Mouse (Mus musculus) ZHBTc4 (cell line): ENCODE measurements around the gene Capn10.
"Not testable (repeated sequence)": the region's sequence is repeated elsewhere in the genome, so short reads cannot be mapped to it uniquely, and the experiment has no call there.

Experiments
- DNase-seq: peaks from one replicate; pipeline ENCODE4 v3.0.0-alpha.2; 2011; ENCODE audit warnings: low read depth, low spot score

The Capn10 gene

DNA sequence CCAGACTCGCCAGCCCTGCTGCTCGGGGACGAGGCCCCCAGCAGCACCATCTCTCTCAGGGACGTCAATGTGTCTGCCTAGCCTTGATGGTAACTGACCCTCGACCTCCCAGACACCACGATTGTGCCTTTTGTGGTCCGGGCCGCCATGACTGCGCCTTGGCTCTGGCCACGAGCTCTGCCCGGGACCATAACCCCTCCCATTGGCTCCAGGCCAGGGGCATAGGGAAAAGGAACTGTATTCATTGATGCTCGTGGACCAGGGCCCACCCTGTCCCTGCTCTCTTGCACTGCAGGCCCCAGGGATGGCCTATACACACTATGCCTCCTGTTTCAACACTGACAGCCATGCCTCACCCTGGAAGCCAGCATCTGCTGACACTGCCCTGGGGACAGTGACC, 14.4 kb upstream of the Capn10 start:
- DNase-seq: peak; percentile 65

GRCm38 (mm10) chr1:92920474-92921200, 13.5 kb upstream of the Capn10 start:
- no peak for DNase-seq

DNA sequence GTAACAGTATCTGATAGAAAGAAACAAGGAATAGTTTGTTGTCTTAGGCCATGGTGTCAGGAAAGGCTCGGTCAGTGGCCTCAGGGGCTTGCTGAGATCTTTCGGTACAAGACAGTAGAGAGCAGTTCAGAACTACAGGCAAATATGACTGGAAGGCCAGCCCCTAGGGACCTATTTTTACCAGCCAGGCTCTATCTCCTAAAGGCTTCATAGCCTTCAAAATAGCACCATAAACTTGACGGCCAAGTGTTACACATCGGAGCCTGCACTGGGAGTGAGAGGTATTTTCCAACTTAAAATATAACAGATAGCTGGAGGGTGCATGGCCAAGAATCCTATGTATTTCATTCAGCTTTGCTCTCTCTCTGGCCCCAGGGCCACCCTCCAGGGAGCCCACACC, 12.7 kb upstream of the Capn10 start:
- DNase-seq: no peak

- no peak for DNase-seq
Measured at GRCm38 (mm10) chr1:92930171-92930706, 3.9 kb upstream of the Capn10 start.

- no peak for DNase-seq
Measured at GRCm38 (mm10) chr1:92933611-92934010, 565 bp upstream of the Capn10 start.

DNA sequence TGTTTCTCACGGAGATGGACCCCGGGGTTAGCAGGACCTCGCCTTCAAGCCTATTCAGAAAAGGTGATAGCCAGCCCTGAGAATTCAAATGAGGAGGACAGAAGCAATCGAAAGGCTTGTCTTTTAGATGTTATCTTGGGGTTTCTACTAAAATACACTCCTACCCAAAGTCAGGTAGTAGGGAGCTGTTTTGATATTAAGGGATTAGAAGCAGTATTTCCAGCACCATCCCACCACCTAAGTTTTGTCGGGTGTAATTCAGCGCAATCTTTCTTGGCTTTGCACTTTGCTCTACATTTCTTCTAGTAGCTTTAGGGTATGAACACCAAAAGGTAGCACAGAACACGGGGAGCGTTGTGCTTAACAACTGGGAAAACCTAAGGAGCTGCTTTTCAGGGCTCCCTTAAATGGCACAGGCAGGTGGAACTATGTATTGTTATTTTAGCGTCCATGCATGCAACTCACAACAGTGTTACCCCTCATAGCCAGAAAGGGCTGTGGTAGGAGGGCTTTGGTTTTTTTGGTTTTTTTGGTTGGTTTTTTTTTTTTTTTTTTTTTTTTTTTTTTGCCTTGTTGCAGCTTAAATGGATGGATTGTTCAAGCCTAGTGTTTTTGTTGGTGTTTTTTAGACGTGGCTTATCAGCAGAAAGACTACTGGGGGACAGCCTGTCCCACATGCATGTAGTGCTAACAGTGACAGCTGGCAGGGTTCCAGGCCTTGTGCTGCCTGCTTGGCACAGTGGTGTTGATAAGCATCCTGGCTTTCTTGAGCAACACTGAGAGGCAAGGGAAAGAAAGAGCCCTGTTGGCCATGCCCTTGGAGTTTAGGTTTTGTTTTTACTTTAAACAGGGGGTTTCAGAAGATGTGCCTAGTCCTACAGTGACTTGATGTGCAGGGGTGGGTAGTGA, 1.1 kb downstream of the Capn10 start:
- no peak for DNase-seq

GRCm38 (mm10) chr1:92935977-92936376, 1.8 kb downstream of the Capn10 start:
- no peak for DNase-seq

GRCm38 (mm10) chr1:92936467-92936866, 2.3 kb downstream of the Capn10 start:
- DNase-seq: no peak

DNA sequence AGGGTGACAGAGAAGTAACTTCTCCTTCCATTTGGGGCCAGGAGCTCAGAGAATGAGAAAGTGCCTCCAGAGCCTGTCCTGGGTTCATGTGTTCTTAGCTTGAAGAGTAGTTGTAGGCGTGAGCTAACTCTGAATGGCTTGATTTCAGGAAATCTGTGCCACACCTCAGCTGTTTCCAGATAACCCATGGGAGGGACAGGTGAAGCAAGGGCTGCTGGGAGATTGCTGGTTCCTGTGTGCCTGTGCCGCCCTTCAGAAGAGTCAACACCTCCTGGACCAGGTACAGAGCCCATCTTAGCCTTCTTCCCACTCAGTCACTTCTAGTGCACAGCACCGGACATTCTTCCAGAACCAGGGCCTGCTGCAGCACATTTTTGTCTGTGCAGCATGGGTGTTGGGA, 3.6 kb downstream of the Capn10 start:
- DNase-seq: peak; percentile 47

- DNase-seq: no peak
Measured at GRCm38 (mm10) chr1:92939746-92940145, 5.6 kb downstream of the Capn10 start.

- DNase-seq: no peak
Measured at GRCm38 (mm10) chr1:92943219-92943989, 9.2 kb downstream of the Capn10 start.

- DNase-seq: no peak
Measured at GRCm38 (mm10) chr1:92947966-92948365, 13.8 kb downstream of the Capn10 start.

DNA sequence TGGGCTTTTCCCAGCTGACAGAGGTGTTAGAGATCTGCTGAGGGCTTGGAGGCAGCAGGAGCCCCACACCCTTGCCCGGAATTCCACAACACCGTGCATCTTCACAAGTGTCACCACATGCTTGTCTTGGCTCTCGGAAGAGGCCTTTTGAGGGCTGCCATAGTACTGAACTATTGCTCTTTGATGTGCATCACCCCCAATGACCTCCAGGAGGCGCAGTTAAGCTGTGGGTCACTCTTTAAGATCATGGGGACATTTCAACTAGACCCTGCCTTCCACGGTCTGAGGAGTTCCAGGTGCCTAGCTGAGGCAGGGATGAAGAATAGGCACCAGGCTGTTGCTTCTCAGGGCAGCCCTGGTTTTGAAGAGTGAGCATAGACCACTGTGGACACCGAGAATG, 15.2 kb downstream of the Capn10 start:
- peak; percentile 79 for DNase-seq

GRCm38 (mm10) chr1:92950607-92951006, 16.4 kb downstream of the Capn10 start, which contains the start of gene Gpr35:
Gpr35 (plus strand) TSS chr1:92950865.
- DNase-seq: no peak

DNA sequence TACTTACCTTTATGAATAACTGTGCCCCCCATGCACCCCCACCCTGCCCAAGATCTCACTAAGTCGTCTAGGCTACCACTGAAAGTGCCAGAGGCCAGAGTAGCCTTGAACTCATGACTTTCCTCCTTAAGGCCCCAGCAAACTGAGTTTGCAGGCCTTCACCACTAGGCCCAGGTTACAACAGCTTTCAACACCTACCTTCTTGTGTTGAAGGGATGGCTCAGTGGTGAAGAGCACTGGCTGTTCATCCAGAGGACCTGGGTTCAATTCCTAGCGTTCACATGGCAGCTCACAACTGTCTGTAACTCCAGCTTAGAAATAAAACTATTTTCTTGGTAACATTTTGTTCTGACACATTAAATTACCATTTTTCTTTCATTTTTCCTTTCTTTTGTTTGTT, 19.5 kb downstream of the Capn10 start:
- no peak for DNase-seq

GRCm38 (mm10) chr1:92956571-92957335, 22.6 kb downstream of the Capn10 start:
- peak; percentile 42 for DNase-seq

- no peak for DNase-seq
Measured at GRCm38 (mm10) chr1:92958999-92959398, 24.8 kb downstream of the Capn10 start.

DNA sequence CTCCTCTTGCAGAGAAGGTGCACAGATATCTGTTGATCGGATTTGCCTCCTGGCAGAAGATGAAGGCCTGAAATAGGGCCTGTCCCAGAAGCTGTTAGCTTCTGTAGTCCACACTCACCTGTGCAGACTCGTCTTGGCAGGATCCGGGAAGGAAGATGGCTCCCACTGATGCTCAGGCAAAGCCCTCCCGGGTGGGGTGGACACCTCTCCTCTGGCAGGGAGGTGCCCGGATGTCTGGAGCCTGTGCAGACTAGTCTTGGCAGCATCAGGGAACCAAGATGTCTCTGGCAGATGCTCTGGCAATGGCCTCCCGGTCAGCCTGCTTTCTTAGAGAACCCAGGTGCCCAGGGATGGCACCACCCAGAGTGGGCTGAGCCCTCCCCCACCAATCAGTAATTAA, 36.6 kb downstream of the Capn10 start:
- DNase-seq: not testable (repeated sequence)

- DNase-seq: no peak
Measured at GRCm38 (mm10) chr1:92971879-92972795, 38.0 kb downstream of the Capn10 start.

DNA sequence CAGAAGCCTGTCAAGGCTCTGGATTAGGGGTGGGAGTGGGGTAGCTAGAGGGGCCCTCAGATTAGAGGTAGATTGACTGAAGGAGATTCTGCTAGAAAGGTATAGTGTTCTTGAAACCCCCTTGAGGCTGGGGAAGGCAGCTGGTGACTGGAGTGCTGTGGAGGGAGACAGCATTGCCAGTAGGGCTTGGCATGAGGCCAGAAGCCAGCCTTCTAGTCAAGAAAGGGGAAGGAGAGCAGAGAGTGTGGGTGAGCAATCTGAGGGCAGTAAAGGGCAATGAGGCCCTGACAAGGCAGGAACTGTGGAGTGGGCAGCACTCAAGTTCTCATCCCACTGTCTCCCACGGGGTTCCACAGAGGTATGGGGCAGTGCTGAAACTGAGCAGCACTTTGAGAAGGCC, 38.7 kb downstream of the Capn10 start:
- no peak for DNase-seq
